Mouse (Mus musculus) midbrain, postnatal 0 days (tissue): Measurements from ENCODE around the gene Gsap. TPM values are rescaled to one million over a fixed set of nuclear protein-coding genes. Genes with fewer than 3 reads are reported as not detected.

Experiments used
- ATAC-seq: fragments of 200-750 bp; cut with Nextera tagmentation; 2 replicates; pipeline ENCODE4 v1.8.0; 2017; ENCODE audit warnings: moderate number of reproducible peaks, mild to moderate bottlenecking, moderate TSS enrichment, moderate library complexity; ENCODE audit not compliant: low FRiP score
- DNase-seq: peaks from one replicate; pipeline ENCODE4 v3.0.0-alpha.2; 2015; ENCODE audit warnings: low spot score
- H3K27ac ChIP-seq: fragments of 300-500 bp; sonication (generic); 2 replicates; pipeline ENCODE4 v1.5.1; 2014; ENCODE audit warnings: low read depth, mild to moderate bottlenecking, low read length, mixed read lengths
- H3K27me3 ChIP-seq: fragments of 300-500 bp; sonication (generic); 2 replicates; pipeline ENCODE4 v1.6.1; 2014; ENCODE audit warnings: low read length, control low read depth, mixed read lengths; ENCODE audit not compliant: insufficient read depth
- H3K36me3 ChIP-seq: fragments of 300-500 bp; sonication (generic); 2 replicates; pipeline ENCODE4 v1.6.1; 2014; ENCODE audit warnings: low read length, control low read depth, mixed read lengths; ENCODE audit not compliant: insufficient read depth
- H3K4me1 ChIP-seq: fragments of 300-500 bp; sonication (generic); 2 replicates; pipeline ENCODE4 v1.6.1; 2014; ENCODE audit warnings: mild to moderate bottlenecking, control low read depth, antibody characterized with exemption, low read length, mixed read lengths; ENCODE audit not compliant: insufficient read depth
- H3K4me2 ChIP-seq: fragments of 300-500 bp; sonication (generic); 2 replicates; pipeline ENCODE4 v1.6.1; 2014; ENCODE audit warnings: low read depth, mild to moderate bottlenecking, low read length, mixed read lengths; ENCODE audit not compliant: poor library complexity, severe bottlenecking
- H3K4me3 ChIP-seq: fragments of 300-500 bp; sonication (generic); 2 replicates; pipeline ENCODE4 v1.5.1; 2014; ENCODE audit warnings: low read depth, mild to moderate bottlenecking, low read length, moderate library complexity
- H3K9ac ChIP-seq: fragments of 300-500 bp; sonication (generic); replicated peaks from 2 replicates; pipeline ENCODE4 v1.6.1; 2014; ENCODE audit warnings: mild to moderate bottlenecking, low read length, moderate library complexity, mixed read lengths; ENCODE audit not compliant: poor library complexity, severe bottlenecking
- H3K9me3 ChIP-seq: fragments of 300-500 bp; sonication (generic); 2 replicates; pipeline ENCODE4 v1.6.1; 2016; ENCODE audit warnings: low read length, control low read depth
- CTCF ChIP-seq: IDR thresholded peaks from 2 replicates; pipeline ENCODE4 v1.5.1; 2016; ENCODE audit warnings: antibody characterized with exemption, mild to moderate bottlenecking
- WGBS: fragments of 180-500 bp; shearing (Covaris S2); extraction: QIAGEN DNeasy Blood & Tissue Kit; methylation state at CpG from one replicate; pipeline ENCODE4 v1.1.7; 2014; 5-methylcytosine and 5-hydroxymethylcytosine counted together
- polyA plus RNA-seq: library from polyadenylated mRNA; unstranded; fragments of >200 nt; fragmentation: Nextera tagmentation; extraction: Ambion mirVana; gene quantifications from 2 replicates; pipeline ENCODE4 v1.2.1, GENCODE M21; 2015
- total RNA-seq: library from RNA; depleted of rRNA; stranded (reverse); fragments of >200 nt; gene quantifications from 2 replicates; pipeline ENCODE4 v1.2.3, GENCODE M21; 2014

The Gsap gene
- total and polyA plus RNA-seq, 2 experiments from 2014 or later, result 5.3 to 7.2 TPM

DNA sequence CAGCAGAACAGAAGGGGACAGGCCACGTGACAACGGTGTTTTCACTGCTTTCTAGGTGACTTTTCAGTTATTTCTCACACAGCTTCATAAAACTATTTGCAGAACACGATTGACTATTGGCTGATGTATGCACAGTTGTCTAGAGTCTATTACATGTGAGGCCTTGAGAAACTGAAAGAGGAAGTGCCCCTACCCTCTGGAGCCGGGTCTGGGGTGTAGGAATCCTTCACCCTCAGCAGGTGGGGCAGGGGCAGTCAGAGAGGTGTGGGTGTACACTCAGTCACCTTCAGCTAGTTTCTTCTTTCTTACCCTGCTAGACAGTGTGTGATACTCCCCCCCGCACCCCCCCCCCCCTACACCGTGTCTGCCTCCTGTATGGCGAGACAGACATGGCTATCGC, 109.6 kb downstream of the Gsap start:
- Histone ChIP-seq H3K9me3 (no peaks in the 10 kb centered on the region), H3K4me2 (no peak overlapping the region), H3K4me3 (no peak overlapping the region), H3K9ac (no peak overlapping the region), H3K27me3 (no peaks in the 10 kb centered on the region), H3K27ac (no peak overlapping the region), H3K36me3 (no peaks in the 10 kb centered on the region), H3K4me1 (no peaks in the 10 kb centered on the region)
- 90% methylated on average over 7 of the region's 8 CpGs for WGBS
- ATAC-seq, result no peak
- no peak for TF ChIP-seq CTCF
- DNase-seq, result no peak

DNA sequence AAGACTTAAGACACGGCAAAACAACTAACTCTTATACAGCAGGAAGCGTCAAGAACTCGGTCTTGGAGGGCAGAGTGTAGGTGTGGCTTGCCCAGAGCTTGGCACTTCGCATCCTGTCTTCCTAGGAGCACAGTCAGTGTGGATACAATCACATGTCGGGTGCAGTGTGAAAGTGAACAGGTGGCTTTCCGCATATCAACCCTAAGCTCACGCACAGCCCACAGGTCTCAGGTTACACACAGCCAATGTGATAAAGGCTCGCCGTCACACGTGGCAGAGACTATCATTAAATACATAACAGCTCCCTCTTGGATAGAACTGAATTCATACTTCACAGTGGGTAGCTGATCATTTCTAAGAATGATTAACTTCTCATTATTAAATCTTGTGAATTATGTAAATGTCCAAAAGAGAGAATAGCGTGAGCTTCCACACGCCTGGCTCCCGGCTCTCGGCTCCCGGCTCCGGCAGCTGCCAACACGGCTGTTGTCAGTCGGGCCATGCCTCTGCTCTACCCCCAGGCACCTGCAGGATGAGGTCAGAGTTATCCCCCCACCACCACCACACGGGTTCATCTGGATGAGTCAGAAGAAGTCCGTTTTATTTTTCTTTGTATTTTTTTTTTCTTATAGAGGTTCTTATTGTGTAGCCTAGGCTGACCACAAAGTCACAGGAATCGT, 113.2 kb downstream of the Gsap start:
- H3K27me3 ChIP-seq, result no peaks in the 10 kb centered on the region

DNA sequence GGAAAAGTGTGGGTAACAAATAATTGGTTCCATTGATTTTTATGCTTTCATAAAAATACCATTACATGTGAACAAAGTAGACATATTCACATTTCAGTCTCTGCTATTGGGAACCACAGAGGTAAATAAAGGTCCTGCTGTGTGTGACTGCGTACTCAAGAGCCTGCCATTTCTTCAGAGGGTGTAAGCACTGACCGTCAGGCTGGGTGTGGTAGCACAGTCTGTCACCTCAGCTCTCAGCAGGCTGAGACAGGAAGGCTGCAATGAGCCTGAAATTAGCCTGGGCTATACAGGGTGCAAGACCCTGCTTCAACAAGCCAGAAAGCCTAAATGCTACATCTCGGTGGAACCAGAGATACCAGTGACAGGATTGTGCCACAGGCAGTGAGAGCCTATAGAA, 114.0 kb downstream of the Gsap start:
- Histone ChIP-seq H3K9me3 (no peaks in the 10 kb centered on the region), H3K4me3 (no peak overlapping the region), H3K4me2 (no peak overlapping the region), H3K4me1 (no peaks in the 10 kb centered on the region), H3K36me3 (no peaks in the 10 kb centered on the region), H3K27ac (no peak overlapping the region), H3K27me3 (no peaks in the 10 kb centered on the region), H3K9ac (no peak overlapping the region)
- no peak for ATAC-seq
- TF ChIP-seq CTCF, result no peak
- WGBS, result 96% methylated on average over 3 of the region's 3 CpGs
- DNase-seq, result no peak

More for the DNA sequence above, 113.2 kb downstream of the Gsap start:
- Histone ChIP-seq H3K4me2 (no peak overlapping the region), H3K27ac (no peak overlapping the region), H3K36me3 (no peaks in the 10 kb centered on the region), H3K9ac (no peak overlapping the region), H3K4me1 (no peaks in the 10 kb centered on the region), H3K4me3 (no peak overlapping the region), H3K9me3 (no peaks in the 10 kb centered on the region)
- WGBS, result 74% methylated on average over 21 of the region's 21 CpGs
- TF ChIP-seq CTCF, result no peak
- DNase-seq (no peak), ATAC-seq (no peak)

DNA sequence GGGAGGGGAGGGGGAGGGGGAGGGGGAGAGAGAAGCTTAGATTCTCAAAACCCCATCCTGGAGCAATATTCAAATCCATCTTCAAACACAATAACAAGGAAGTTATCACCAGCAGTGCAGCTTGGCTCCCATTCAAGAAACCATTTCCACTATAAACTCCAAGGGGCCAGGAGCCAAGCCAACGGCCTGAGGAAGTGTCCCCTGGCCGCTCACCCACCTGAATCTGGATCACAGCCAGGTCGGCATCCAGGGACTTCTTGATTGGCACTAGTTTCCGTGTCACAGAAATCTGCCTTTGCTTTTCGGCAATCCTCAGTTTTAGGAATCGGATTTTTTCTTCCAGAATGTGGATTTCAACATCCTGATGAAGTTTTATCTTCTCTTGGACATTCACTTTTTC, 115.0 kb downstream of the Gsap start:
- H3K4me3 ChIP-seq, result no peak overlapping the region
- no peak for TF ChIP-seq CTCF
- H3K27me3 ChIP-seq, result no peaks in the 10 kb centered on the region
- peak; percentile 12 for DNase-seq
- 56% methylated on average over 6 of the region's 6 CpGs for WGBS
- H3K36me3 ChIP-seq, result no peaks in the 10 kb centered on the region
- no peak overlapping the region for H3K9ac ChIP-seq
- H3K9me3 ChIP-seq, result no peaks in the 10 kb centered on the region
- no peak for ATAC-seq
- no peaks in the 10 kb centered on the region for H3K4me1 ChIP-seq
- H3K27ac ChIP-seq, result no peak overlapping the region
- no peak overlapping the region for H3K4me2 ChIP-seq

DNA sequence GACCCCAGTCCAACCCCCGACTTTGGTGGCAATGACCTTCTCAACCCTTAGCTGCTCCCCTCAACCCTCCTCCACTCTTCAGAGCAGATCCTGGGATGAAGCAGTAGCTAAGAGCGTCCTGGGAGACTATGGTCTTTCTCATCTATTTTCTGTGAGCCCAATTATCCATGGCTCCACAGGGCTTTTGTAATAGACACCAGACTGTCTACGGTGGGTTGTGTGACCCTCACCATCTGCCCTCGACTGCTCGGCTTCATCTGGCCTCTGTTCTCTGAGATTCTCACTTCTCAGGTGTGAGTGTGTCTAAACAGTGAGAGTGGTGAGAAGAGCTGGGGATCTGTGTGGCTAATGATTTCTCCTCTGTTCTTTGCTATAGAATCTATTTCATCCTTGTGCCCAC, 121.1 kb downstream of the Gsap start:
- Histone ChIP-seq H3K4me2 (no peak overlapping the region), H3K9ac (no peak overlapping the region), H3K4me1 (no peaks in the 10 kb centered on the region), H3K36me3 (no peaks in the 10 kb centered on the region), H3K9me3 (no peaks in the 10 kb centered on the region), H3K27ac (no peak overlapping the region), H3K4me3 (no peak overlapping the region), H3K27me3 (no peaks in the 10 kb centered on the region)
- DNase-seq (no peak), ATAC-seq (no peak)
- WGBS, result 73% methylated on average over 5 of the region's 5 CpGs
- TF ChIP-seq CTCF, result no peak

DNA sequence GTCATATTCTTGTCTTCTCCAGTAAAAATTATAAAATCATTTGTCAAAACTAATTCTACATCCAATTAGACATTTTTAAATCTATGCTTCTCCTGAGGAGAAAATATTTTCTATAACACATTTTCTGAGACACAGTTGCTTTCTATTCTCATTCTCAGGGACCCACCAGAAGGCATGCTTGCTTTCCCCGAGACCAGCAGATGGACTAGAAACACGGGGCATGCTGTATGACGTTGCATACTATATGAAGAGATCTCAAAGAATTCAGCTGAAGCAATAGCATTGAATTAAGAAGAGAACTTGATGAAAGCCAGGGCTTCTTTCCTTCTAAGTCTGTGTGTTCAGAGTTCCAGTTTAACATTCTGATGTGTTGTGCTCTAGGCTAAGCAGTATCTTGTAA, 128.6 kb downstream of the Gsap start:
- no peak overlapping the region for H3K9ac ChIP-seq
- no peak overlapping the region for H3K4me3 ChIP-seq
- H3K4me1 ChIP-seq, result no peaks in the 10 kb centered on the region
- no peak for TF ChIP-seq CTCF
- no peak for DNase-seq
- no peaks in the 10 kb centered on the region for H3K36me3 ChIP-seq
- H3K9me3 ChIP-seq, result no peaks in the 10 kb centered on the region
- 85% methylated on average over 3 of the region's 3 CpGs for WGBS
- H3K27ac ChIP-seq, result no peak overlapping the region
- no peak for ATAC-seq
- no peaks in the 10 kb centered on the region for H3K27me3 ChIP-seq
- no peak overlapping the region for H3K4me2 ChIP-seq
